Mouse (Mus musculus): ENCODE results near the gene Neurl3. TPM values are rescaled to one million over a fixed set of nuclear protein-coding genes. Genes with fewer than 3 reads are reported as not detected.

Gene Neurl3
- polyA plus RNA-seq, 1 experiment, result 14.3 TPM

DNA sequence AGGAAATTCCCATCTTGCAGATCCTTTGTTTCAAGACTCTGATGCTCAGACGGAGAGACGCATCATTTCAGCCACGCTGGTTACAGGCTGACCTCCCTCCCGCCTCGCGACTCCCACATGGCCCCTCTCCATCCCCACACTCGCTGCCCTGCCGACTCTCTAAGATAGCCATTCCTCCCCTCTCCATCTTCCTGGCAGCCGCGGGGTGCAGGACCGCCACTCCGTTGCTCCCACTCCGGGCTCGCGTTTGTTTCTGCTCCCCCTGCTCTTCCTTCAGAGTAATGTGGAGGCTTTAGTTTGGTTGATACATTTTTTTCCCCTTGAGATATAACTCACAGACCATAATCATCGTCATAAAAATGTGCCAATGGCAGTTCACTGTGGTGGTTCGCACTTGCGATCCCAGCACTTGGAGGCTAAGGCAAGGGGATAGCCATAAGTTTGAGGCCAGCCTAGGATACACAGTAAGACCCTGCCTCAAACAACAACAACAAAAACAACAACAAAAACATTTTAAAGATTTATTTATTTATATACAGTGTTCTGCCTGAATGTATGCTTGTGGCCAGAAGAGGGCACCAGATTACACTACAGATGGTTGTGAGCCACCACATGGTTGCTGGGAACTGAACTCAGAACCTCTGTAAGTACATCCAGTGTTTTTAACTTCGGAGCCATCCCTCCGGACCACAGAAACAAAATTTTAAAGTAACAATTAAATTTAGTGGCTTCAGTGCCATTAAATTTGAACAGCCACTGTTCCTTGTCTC lies 18.4 kb downstream of the Neurl3 start:
- no peaks in the 10 kb centered on the region for H3K27me3 ChIP-seq (ENCODE audit: control insufficient read depth, insufficient read depth, low read length)
- peaks cover 8% of the 10 kb centered on the region for H3K4me1 ChIP-seq (replicated peaks; ENCODE audit: control insufficient read depth, insufficient read depth, low read length)
- no peak for TF ChIP-seq POLR2A (IDR thresholded peaks at IDR 0.05; ENCODE audit: control insufficient read depth, extremely low read depth, insufficient read depth, low read length, poor library complexity)
- WGBS, result 90% methylated on average over 20 of the region's 20 CpGs
- no peak overlapping the region for H3K4me3 ChIP-seq (ENCODE audit: control insufficient read depth, insufficient read depth, low read length)
- H3K27ac ChIP-seq (ENCODE audit: control insufficient read depth, insufficient read depth, low read length), result no peak overlapping the region
- DNase-seq, result no peak
- H3K36me3 ChIP-seq (ENCODE audit: control insufficient read depth, insufficient read depth, low read length), result no peaks in the 10 kb centered on the region

DNA sequence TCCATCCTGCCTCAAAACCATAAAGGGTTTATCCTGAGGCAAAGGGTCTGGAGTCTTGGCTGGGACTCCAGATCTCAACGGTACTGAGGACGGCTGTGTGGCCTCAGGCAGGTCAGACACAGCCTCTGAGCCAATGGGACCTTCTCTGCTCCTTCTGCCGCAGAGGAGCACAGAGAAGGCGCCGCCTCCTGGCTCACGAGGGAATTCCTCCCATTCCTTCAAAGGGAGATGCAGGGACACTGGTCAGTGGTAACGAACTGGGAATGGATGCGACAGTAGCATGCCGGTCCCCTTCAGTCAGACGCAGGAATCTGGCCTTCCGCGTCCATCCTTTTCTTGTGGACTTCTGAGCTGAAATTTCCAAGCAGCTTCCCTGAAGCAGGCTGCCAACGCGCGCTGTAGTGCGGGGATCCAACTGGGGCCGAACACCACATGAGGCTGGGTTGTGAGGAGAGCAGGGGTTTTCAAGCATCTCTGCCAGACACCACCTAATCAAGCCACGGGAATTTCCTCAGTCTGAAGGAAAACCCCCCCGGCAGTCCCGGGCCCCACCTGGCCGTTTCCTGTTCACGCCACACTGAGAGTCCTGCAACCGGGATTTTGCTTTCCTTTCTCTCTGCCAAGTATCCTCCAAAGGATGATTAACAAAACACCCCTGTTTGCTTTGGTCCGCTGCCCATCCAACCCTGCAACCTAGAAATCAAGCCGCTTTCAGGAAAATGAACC lies 19.7 kb downstream of the Neurl3 start:
- 79% methylated on average over 25 of the region's 25 CpGs for WGBS
- Histone ChIP-seq H3K4me1 (replicated peaks; ENCODE audit: control insufficient read depth, insufficient read depth, low read length) (peaks cover 4% of the 10 kb centered on the region), H3K27me3 (ENCODE audit: control insufficient read depth, insufficient read depth, low read length) (no peaks in the 10 kb centered on the region), H3K36me3 (ENCODE audit: control insufficient read depth, insufficient read depth, low read length) (no peaks in the 10 kb centered on the region), H3K4me3 (ENCODE audit: control insufficient read depth, insufficient read depth, low read length) (no peak overlapping the region), H3K27ac (ENCODE audit: control insufficient read depth, insufficient read depth, low read length) (no peak overlapping the region)
- no peak for TF ChIP-seq POLR2A (IDR thresholded peaks at IDR 0.05; ENCODE audit: control insufficient read depth, extremely low read depth, insufficient read depth, low read length, poor library complexity)
- TF ChIP-seq CTCF (IDR thresholded peaks at IDR 0.05; ENCODE audit: borderline replicate concordance, control insufficient read depth, extremely low read depth, insufficient read depth, low read length, poor library complexity), result 0 out of 2 replicates have a peak, but pooled peaks have one; percentile 27
- DNase-seq, result no peak

DNA sequence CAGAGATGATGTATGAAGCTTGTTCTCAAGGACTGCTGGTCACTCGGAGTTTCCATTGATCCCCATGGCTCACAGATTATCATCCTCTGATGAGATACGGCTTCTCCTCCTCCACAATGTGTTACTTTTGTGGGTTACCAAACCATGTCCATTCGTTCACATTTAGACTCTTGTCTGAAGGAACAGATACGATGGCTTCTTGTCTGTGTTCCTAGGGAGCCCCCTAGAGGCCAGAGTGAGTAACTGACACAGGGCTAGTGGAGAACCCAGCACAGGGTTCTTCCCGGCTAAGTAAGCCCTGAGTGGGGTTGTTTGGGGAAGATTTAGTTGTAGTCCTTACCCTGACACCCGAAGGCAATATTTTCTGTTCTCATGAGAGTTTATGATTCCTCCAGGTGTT lies 21.7 kb downstream of the Neurl3 start:
- Histone ChIP-seq H3K4me1 (replicated peaks; ENCODE audit: control insufficient read depth, insufficient read depth, low read length) (peaks cover 4% of the 10 kb centered on the region), H3K27ac (ENCODE audit: control insufficient read depth, insufficient read depth, low read length) (no peak overlapping the region), H3K4me3 (ENCODE audit: control insufficient read depth, insufficient read depth, low read length) (no peak overlapping the region), H3K27me3 (ENCODE audit: control insufficient read depth, insufficient read depth, low read length) (no peaks in the 10 kb centered on the region), H3K36me3 (ENCODE audit: control insufficient read depth, insufficient read depth, low read length) (no peaks in the 10 kb centered on the region)
- DNase-seq, result peak; percentile 84
- TF ChIP-seq CTCF (IDR thresholded peaks at IDR 0.05; ENCODE audit: borderline replicate concordance, control insufficient read depth, extremely low read depth, insufficient read depth, low read length, poor library complexity) (no peak), POLR2A (IDR thresholded peaks at IDR 0.05; ENCODE audit: control insufficient read depth, extremely low read depth, insufficient read depth, low read length, poor library complexity) (no peak)
- WGBS, result 2% methylated on average over 6 of the region's 6 CpGs

DNA sequence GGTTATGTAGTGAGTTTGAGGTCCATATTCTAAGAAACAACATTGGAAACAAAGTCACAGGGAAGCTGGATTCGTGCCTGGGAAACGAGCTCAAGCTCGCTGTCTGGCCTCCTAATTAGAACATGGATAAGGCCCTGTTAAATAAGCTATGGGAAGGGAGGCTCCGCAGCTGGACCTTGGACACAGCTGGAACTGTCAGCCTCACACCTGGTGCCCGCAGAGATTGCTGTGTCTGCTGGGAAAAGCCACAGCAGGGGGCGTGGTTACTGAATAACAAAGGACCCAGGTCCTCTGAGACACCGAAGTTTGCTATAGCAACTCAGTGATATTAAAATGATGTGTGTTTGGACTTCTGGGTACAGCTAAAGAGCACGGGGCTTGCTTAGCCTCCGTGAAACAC lies 23.1 kb downstream of the Neurl3 start:
- H3K4me3 ChIP-seq (ENCODE audit: control insufficient read depth, insufficient read depth, low read length), result no peak overlapping the region
- H3K4me1 ChIP-seq (replicated peaks; ENCODE audit: control insufficient read depth, insufficient read depth, low read length), result peaks cover 4% of the 10 kb centered on the region
- TF ChIP-seq CTCF (IDR thresholded peaks at IDR 0.05; ENCODE audit: borderline replicate concordance, control insufficient read depth, extremely low read depth, insufficient read depth, low read length, poor library complexity) (no peak), POLR2A (IDR thresholded peaks at IDR 0.05; ENCODE audit: control insufficient read depth, extremely low read depth, insufficient read depth, low read length, poor library complexity) (no peak)
- 38% methylated on average over 9 of the region's 9 CpGs for WGBS
- H3K27ac ChIP-seq (ENCODE audit: control insufficient read depth, insufficient read depth, low read length), result no peak overlapping the region
- H3K36me3 ChIP-seq (ENCODE audit: control insufficient read depth, insufficient read depth, low read length), result no peaks in the 10 kb centered on the region
- no peak for DNase-seq
- no peaks in the 10 kb centered on the region for H3K27me3 ChIP-seq (ENCODE audit: control insufficient read depth, insufficient read depth, low read length)

DNA sequence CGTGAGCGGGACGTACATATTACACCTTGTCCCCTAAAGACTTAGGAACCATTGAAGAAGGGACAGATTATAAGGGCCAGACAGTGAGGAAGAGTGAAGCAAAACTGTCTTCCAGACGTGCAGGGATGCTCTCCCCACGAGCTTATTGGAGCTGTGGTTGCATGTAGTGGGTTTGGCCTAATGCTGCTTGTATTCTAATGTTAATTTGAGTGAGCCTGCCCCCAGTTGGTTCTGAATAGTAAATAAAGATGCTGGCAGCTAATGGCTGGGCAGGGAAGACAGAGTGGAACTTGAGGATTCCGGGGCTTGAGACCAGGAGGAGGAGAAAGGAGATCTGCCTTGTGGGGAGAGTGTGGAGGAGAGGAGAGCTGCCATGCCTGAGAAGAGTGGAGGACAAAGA lies 27.8 kb downstream of the Neurl3 start:
- Histone ChIP-seq H3K4me3 (ENCODE audit: control insufficient read depth, insufficient read depth, low read length) (no peak overlapping the region), H3K4me1 (replicated peaks; ENCODE audit: control insufficient read depth, insufficient read depth, low read length) (peaks cover 14% of the 10 kb centered on the region), H3K27me3 (ENCODE audit: control insufficient read depth, insufficient read depth, low read length) (no peaks in the 10 kb centered on the region), H3K36me3 (ENCODE audit: control insufficient read depth, insufficient read depth, low read length) (no peaks in the 10 kb centered on the region), H3K27ac (ENCODE audit: control insufficient read depth, insufficient read depth, low read length) (no peak overlapping the region)
- 88% methylated on average over 6 of the region's 6 CpGs for WGBS
- TF ChIP-seq CTCF (IDR thresholded peaks at IDR 0.05; ENCODE audit: borderline replicate concordance, control insufficient read depth, extremely low read depth, insufficient read depth, low read length, poor library complexity) (no peak), POLR2A (IDR thresholded peaks at IDR 0.05; ENCODE audit: control insufficient read depth, extremely low read depth, insufficient read depth, low read length, poor library complexity) (no peak)
- DNase-seq, result no peak

DNA sequence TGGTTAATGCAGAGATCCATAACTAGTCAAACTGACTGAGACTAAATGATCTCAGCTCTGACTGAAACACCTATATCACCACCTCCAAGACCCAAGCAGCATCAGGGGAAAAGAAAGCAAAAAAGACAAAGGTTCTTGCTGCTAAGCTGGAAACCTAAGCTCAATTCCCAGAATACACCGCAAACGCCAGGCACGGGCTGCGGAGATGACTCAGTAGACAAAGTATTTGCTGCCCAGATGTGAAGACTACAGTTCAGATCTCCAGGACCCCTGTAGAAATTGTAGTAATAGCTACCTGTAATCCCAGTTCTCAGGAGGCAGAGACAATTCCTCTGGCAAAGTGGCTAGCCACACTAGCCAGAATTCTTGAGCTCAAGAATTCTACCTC lies 29.7 kb downstream of the Neurl3 start:
- no peak for TF ChIP-seq POLR2A (IDR thresholded peaks at IDR 0.05; ENCODE audit: control insufficient read depth, extremely low read depth, insufficient read depth, low read length, poor library complexity)
- TF ChIP-seq CTCF (IDR thresholded peaks at IDR 0.05; ENCODE audit: borderline replicate concordance, control insufficient read depth, extremely low read depth, insufficient read depth, low read length, poor library complexity), result no peak
- 90% methylated on average over 4 of the region's 4 CpGs for WGBS
- no peaks in the 10 kb centered on the region for H3K36me3 ChIP-seq (ENCODE audit: control insufficient read depth, insufficient read depth, low read length)
- no peaks in the 10 kb centered on the region for H3K27me3 ChIP-seq (ENCODE audit: control insufficient read depth, insufficient read depth, low read length)
- no peak overlapping the region for H3K27ac ChIP-seq (ENCODE audit: control insufficient read depth, insufficient read depth, low read length)
- DNase-seq, result no peak
- H3K4me3 ChIP-seq (ENCODE audit: control insufficient read depth, insufficient read depth, low read length), result no peak overlapping the region
- peaks cover 13% of the 10 kb centered on the region for H3K4me1 ChIP-seq (replicated peaks; ENCODE audit: control insufficient read depth, insufficient read depth, low read length)

Data from thymus, adult 2 months (tissue).